Mouse (Mus musculus) C3H10T1/2 (cell line): ENCODE measurements around the gene Zkscan7. TPM values are rescaled to one million over a fixed set of nuclear protein-coding genes. Genes with fewer than 3 reads are reported as not detected.

Source experiments
- polyA plus RNA-seq, 2 experiments: library from polyadenylated mRNA; unstranded; fragments of >200 nt; fragmentation: generic; extraction: Trizol; gene quantifications; one replicate each; pipeline ENCODE4 v1.2.1; 2012; ENCODE audit warnings: missing spikeins in 2 of 2

Gene Zkscan7
- 1 to 10 TPM in 1 of 2 experiments, under 1 TPM in 1; 0.04 to 1.7 TPM for polyA plus RNA-seq

GRCm38 (mm10) chr9:122885385-122885784 lies at the start of gene Zkscan7:
Gene Zkscan7 (plus strand): TSS chr9:122885685.

GRCm38 (mm10) chr9:122843760-122844159 lies 41.7 kb upstream of the Zkscan7 start, which contains the start of gene Gm35549:
Gene Gm35549 (minus strand): TSS chr9:122844035.

GRCm38 (mm10) chr9:122865697-122866166 lies 19.8 kb upstream of the Zkscan7 start, which contains the start of gene Zfp445:
Gene Zfp445 (minus strand): TSS chr9:122866006.

GRCm38 (mm10) chr9:122922936-122923381 lies 37.5 kb downstream of the Zkscan7 start, which contains the start of gene Zfp105:
Gene Zfp105 (plus strand): TSS chr9:122923072.

Other genes with a start within 250 kb of the Zkscan7 start
- gene Topaz1, start 138.3 kb upstream of the Zkscan7 start, polyA plus RNA-seq, result not detected
- gene Tcaim, start 80.1 kb upstream of the Zkscan7 start, polyA plus RNA-seq, result 1 to 10 TPM in 1 of 2 experiments, under 1 TPM in 1; 0.18 to 1.7 TPM
- under 1 TPM in 1 of 2 experiments, not detected in 1; 0.47 TPM for gene Gm35549, start 41.6 kb upstream of the Zkscan7 start, polyA plus RNA-seq
- 1 to 10 TPM in 1 of 2 experiments, under 1 TPM in 1; 0.20 to 5.4 TPM for gene Zfp445, start 19.7 kb upstream of the Zkscan7 start, polyA plus RNA-seq
- under 1 TPM in 1 of 2 experiments, not detected in 1; 0.25 TPM for gene Zfp105, start 37.4 kb downstream of the Zkscan7 start, polyA plus RNA-seq
- gene 1110059G10Rik, start 65.3 kb downstream of the Zkscan7 start, polyA plus RNA-seq, result 1 to 10 TPM; 1.5 to 5.6 TPM
- 1 to 10 TPM in 1 of 2 experiments, under 1 TPM in 1; 0.91 to 4.9 TPM for gene Kif15, start 65.4 kb downstream of the Zkscan7 start, polyA plus RNA-seq
- gene Tmem42, start 135.6 kb downstream of the Zkscan7 start, polyA plus RNA-seq, result 10 to 100 TPM in 1 of 2 experiments, 1 to 10 TPM in 1; 4.8 to 16.0 TPM
- under 1 TPM; 0.02 to 0.27 TPM for gene Tgm4, start 149.0 kb downstream of the Zkscan7 start, polyA plus RNA-seq
- 10 to 100 TPM; 47.7 to 48.1 TPM for gene Zdhhc3, start 227.5 kb downstream of the Zkscan7 start, polyA plus RNA-seq
- gene Exosc7, start 227.5 kb downstream of the Zkscan7 start, polyA plus RNA-seq, result 10 to 100 TPM; 20.3 to 36.4 TPM